Mouse (Mus musculus) layer of hippocampus, postnatal 36 days (tissue): ENCODE results near the gene Gm20532. TPM values are rescaled to one million over a fixed set of nuclear protein-coding genes. Genes with fewer than 3 reads are reported as not detected.
A peak's percentile ranks its signal among the peaks of the same experiment; 100 is the strongest.

ENCODE experiments used
- DNase-seq, 2 experiments: peaks; one replicate each; pipeline ENCODE4 v3.0.0; 2022
- total RNA-seq, 2 experiments: library from RNA; stranded (reverse); gene quantifications; 2 replicates each; pipeline ENCODE4 v1.2.3; 2021

Gm20532 gene
- total RNA-seq, 2 experiments from 2014 or later: not detected

GRCm38 (mm10) chr2:26574862-26575261, 11.6 kb upstream of the Gm20532 start:
- no peak for DNase-seq

GRCm38 (mm10) chr2:26575378-26575777, 11.1 kb upstream of the Gm20532 start:
- no peak for DNase-seq

- DNase-seq: no peak
Measured at GRCm38 (mm10) chr2:26575865-26576264, 10.6 kb upstream of the Gm20532 start.

GRCm38 (mm10) chr2:26576462-26576861, 10.0 kb upstream of the Gm20532 start:
- no peak for DNase-seq

- no peak for DNase-seq
Measured at GRCm38 (mm10) chr2:26578369-26578768, 8.1 kb upstream of the Gm20532 start.

GRCm38 (mm10) chr2:26579714-26580113, 6.7 kb upstream of the Gm20532 start, which contains the start of gene Egfl7:
Gene Egfl7 (plus strand): TSS chr2:26580014.
- DNase-seq: no peak

GRCm38 (mm10) chr2:26580751-26581150, 5.7 kb upstream of the Gm20532 start:
- no peak for DNase-seq

- DNase-seq: no peak
Measured at GRCm38 (mm10) chr2:26582203-26582602, 4.2 kb upstream of the Gm20532 start.

GRCm38 (mm10) chr2:26582741-26583140, 3.7 kb upstream of the Gm20532 start:
- no peak for DNase-seq

GRCm38 (mm10) chr2:26583640-26584039, 2.8 kb upstream of the Gm20532 start:
- no peak for DNase-seq

- DNase-seq: no peak
Measured at GRCm38 (mm10) chr2:26585713-26586112, 726 bp upstream of the Gm20532 start.

GRCm38 (mm10) chr2:26587044-26587405, 586 bp downstream of the Gm20532 start:
- no peak for DNase-seq

- DNase-seq: no peak
Measured at GRCm38 (mm10) chr2:26588573-26588972, 2.1 kb downstream of the Gm20532 start.

- DNase-seq: no peak
Measured at GRCm38 (mm10) chr2:26589284-26589683, 2.8 kb downstream of the Gm20532 start.

- no peak for DNase-seq
Measured at GRCm38 (mm10) chr2:26590282-26590681, 3.8 kb downstream of the Gm20532 start.

GRCm38 (mm10) chr2:26590962-26591361, 4.5 kb downstream of the Gm20532 start:
- DNase-seq: no peak

- DNase-seq: no peak
Measured at GRCm38 (mm10) chr2:26591416-26591815, 5.0 kb downstream of the Gm20532 start.

- DNase-seq: no peak
Measured at GRCm38 (mm10) chr2:26593211-26594021, 7.0 kb downstream of the Gm20532 start.

GRCm38 (mm10) chr2:26594022-26594346, 7.5 kb downstream of the Gm20532 start:
- peak in 1 of 2 experiments; percentile 30 for DNase-seq

GRCm38 (mm10) chr2:26594461-26594933, 8.1 kb downstream of the Gm20532 start:
- DNase-seq: no peak

GRCm38 (mm10) chr2:26594934-26595724, 8.7 kb downstream of the Gm20532 start:
- DNase-seq: no peak

GRCm38 (mm10) chr2:26595725-26596435, 9.4 kb downstream of the Gm20532 start:
- DNase-seq: no peak

- DNase-seq: no peak
Measured at GRCm38 (mm10) chr2:26596898-26597297, 10.5 kb downstream of the Gm20532 start.
